Mouse (Mus musculus) heart, postnatal 0 days (tissue): ENCODE measurements around the gene Ndufv2. TPM values are rescaled to one million over a fixed set of nuclear protein-coding genes. Genes with fewer than 3 reads are reported as not detected.
A peak's percentile ranks its signal among the peaks of the same experiment; 100 is the strongest.

Experiments used
- ATAC-seq: fragments of 200-750 bp; cut with Nextera tagmentation; 2 replicates; pipeline ENCODE4 v1.8.0; 2017; ENCODE audit warnings: low read depth, moderate number of reproducible peaks, moderate library complexity; ENCODE audit not compliant: insufficient read depth
- DNase-seq: peaks from one replicate; pipeline ENCODE4 v3.0.0-alpha.2; 2016; ENCODE audit warnings: low spot score
- H3K27ac ChIP-seq: fragments of 300-500 bp; sonication (generic); 2 replicates; pipeline ENCODE4 v1.5.1; 2014; ENCODE audit warnings: low read depth, mild to moderate bottlenecking
- H3K27me3 ChIP-seq: fragments of 300-500 bp; sonication (generic); 2 replicates; pipeline ENCODE4 v1.6.1; 2014; ENCODE audit warnings: low read length, mixed read lengths; ENCODE audit not compliant: control insufficient read depth, insufficient read depth
- H3K36me3 ChIP-seq: fragments of 300-500 bp; sonication (generic); replicated peaks from 2 replicates; pipeline ENCODE4 v1.6.1; 2014; ENCODE audit warnings: low read length, mixed read lengths; ENCODE audit not compliant: control insufficient read depth, insufficient read depth
- H3K4me1 ChIP-seq: fragments of 300-500 bp; sonication (generic); 2 replicates; pipeline ENCODE4 v1.6.1; 2014; ENCODE audit warnings: antibody characterized with exemption; ENCODE audit not compliant: control insufficient read depth, insufficient read depth
- H3K4me2 ChIP-seq: fragments of 300-500 bp; sonication (generic); 2 replicates; pipeline ENCODE4 v1.6.1; 2014; ENCODE audit warnings: low read depth, mild to moderate bottlenecking, low read length, moderate library complexity
- H3K4me3 ChIP-seq: fragments of 300-500 bp; sonication (generic); 2 replicates; pipeline ENCODE4 v1.5.1; 2014; ENCODE audit warnings: low read depth, low read length
- H3K9ac ChIP-seq: fragments of 300-500 bp; sonication (generic); replicated peaks from 2 replicates; pipeline ENCODE4 v1.6.1; 2014; ENCODE audit warnings: low read depth, low read length, mixed read lengths
- H3K9me3 ChIP-seq: fragments of 300-500 bp; sonication (generic); replicated peaks from 2 replicates; pipeline ENCODE4 v1.6.1; 2016; ENCODE audit warnings: low read length; ENCODE audit not compliant: control insufficient read depth
- CTCF ChIP-seq: IDR thresholded peaks from 2 replicates; pipeline ENCODE4 v1.5.1; 2016; ENCODE audit warnings: antibody characterized with exemption, control low read depth, low read depth
- EP300 ChIP-seq: IDR thresholded peaks from 2 replicates; pipeline ENCODE4 v1.6.1; 2016; ENCODE audit warnings: antibody characterized with exemption, low read depth
- WGBS: fragments of 180-500 bp; shearing (Covaris S2); extraction: QIAGEN DNeasy Blood & Tissue Kit; methylation state at CpG from one replicate; pipeline ENCODE4 v1.1.7; 2014; 5-methylcytosine and 5-hydroxymethylcytosine counted together
- polyA plus RNA-seq: library from polyadenylated mRNA; unstranded; fragments of >200 nt; fragmentation: Nextera tagmentation; extraction: Ambion mirVana; gene quantifications from 2 replicates; pipeline ENCODE4 v1.2.1, GENCODE M21; 2015
- total RNA-seq: library from RNA; depleted of rRNA; stranded (reverse); fragments of >200 nt; gene quantifications from 2 replicates; pipeline ENCODE4 v1.2.3, GENCODE M21; 2014; ENCODE audit warnings: low replicate concordance

Ndufv2 gene
- total and polyA plus RNA-seq, 2 experiments from 2014 or later: 285 to 1,231 TPM

- H3K27ac ChIP-seq: peak overlapping the region; percentile 75
- H3K4me3 ChIP-seq: peak overlapping the region; percentile 97
- DNase-seq (no peak), ATAC-seq (no peak)
- no peaks in the 10 kb centered on the region for H3K9me3 ChIP-seq
- H3K9ac ChIP-seq: 0 out of 2 replicates have a peak overlapping the region, but pooled peaks have one; percentile 71
- peaks cover 7% of the 10 kb centered on the region for H3K4me1 ChIP-seq
- peak overlapping the region; percentile 77 for H3K4me2 ChIP-seq
- H3K27me3 ChIP-seq: no peaks in the 10 kb centered on the region
- WGBS: 31% methylated on average over 6 of the region's 6 CpGs
- TF ChIP-seq EP300 (no peak), CTCF (no peak)
- H3K36me3 ChIP-seq: peaks cover 22% of the 10 kb centered on the region
Observed at GRCm38 (mm10) chr17:66110746-66111145, 9.4 kb upstream of the Ndufv2 start.

- H3K27me3 ChIP-seq: no peaks in the 10 kb centered on the region
- no peak overlapping the region for H3K4me2 ChIP-seq
- WGBS: 72% methylated on average over 4 of the region's 4 CpGs
- no peak overlapping the region for H3K9ac ChIP-seq
- no peaks in the 10 kb centered on the region for H3K36me3 ChIP-seq
- peaks cover 7% of the 10 kb centered on the region for H3K4me1 ChIP-seq
- H3K27ac ChIP-seq: no peak overlapping the region
- DNase-seq (no peak), ATAC-seq (no peak)
- H3K4me3 ChIP-seq: no peak overlapping the region
- TF ChIP-seq EP300 (no peak), CTCF (no peak)
- no peaks in the 10 kb centered on the region for H3K9me3 ChIP-seq
Observed at GRCm38 (mm10) chr17:66108198-66108597, 6.8 kb upstream of the Ndufv2 start.

- DNase-seq: no peak
- WGBS: 60% methylated on average over 8 of the region's 8 CpGs
- Histone ChIP-seq H3K36me3 (no peaks in the 10 kb centered on the region), H3K9ac (no peak overlapping the region; the same call in 1 of the 2 replicates), H3K4me3 (no peak overlapping the region), H3K4me2 (no peak overlapping the region), H3K9me3 (no peaks in the 10 kb centered on the region), H3K4me1 (peaks cover 5% of the 10 kb centered on the region), H3K27me3 (no peaks in the 10 kb centered on the region), H3K27ac (no peak overlapping the region)
- ATAC-seq: no peak
- TF ChIP-seq CTCF: no peak
- no peak for TF ChIP-seq EP300
Observed at GRCm38 (mm10) chr17:66107466-66107865, 6.1 kb upstream of the Ndufv2 start.

GRCm38 (mm10) chr17:66106601-66107267 is 5.4 kb upstream of the Ndufv2 start:
- Histone ChIP-seq H3K9ac (no peak overlapping the region; the same call in 1 of the 2 replicates), H3K4me3 (no peak overlapping the region), H3K27ac (no peak overlapping the region), H3K4me1 (no peaks in the 10 kb centered on the region; the same call in 1 of the 2 replicates), H3K9me3 (no peaks in the 10 kb centered on the region), H3K27me3 (no peaks in the 10 kb centered on the region), H3K4me2 (no peak overlapping the region), H3K36me3 (no peaks in the 10 kb centered on the region)
- peak; percentile 86 for TF ChIP-seq CTCF
- no peak for TF ChIP-seq EP300
- DNase-seq (peak; percentile 64), ATAC-seq (no peak)
- WGBS: 53% methylated on average over 10 of the region's 10 CpGs

GRCm38 (mm10) chr17:66104076-66104475 is 2.7 kb upstream of the Ndufv2 start:
- Histone ChIP-seq H3K9ac (no peak overlapping the region), H3K4me2 (no peak overlapping the region), H3K4me1 (peaks cover 7% of the 10 kb centered on the region), H3K27me3 (no peaks in the 10 kb centered on the region), H3K27ac (no peak overlapping the region), H3K9me3 (no peaks in the 10 kb centered on the region), H3K4me3 (no peak overlapping the region), H3K36me3 (no peaks in the 10 kb centered on the region)
- 89% methylated on average over 7 of the region's 7 CpGs for WGBS
- DNase-seq (no peak), ATAC-seq (no peak)
- TF ChIP-seq CTCF (no peak), EP300 (no peak)
